Mouse (Mus musculus): ENCODE results near the gene Grb10. TPM values are rescaled to one million over a fixed set of nuclear protein-coding genes. Genes with fewer than 3 reads are reported as not detected.

Grb10 gene
- polyA plus RNA-seq, 1 experiment from 2014 or later, result 410 TPM

DNA sequence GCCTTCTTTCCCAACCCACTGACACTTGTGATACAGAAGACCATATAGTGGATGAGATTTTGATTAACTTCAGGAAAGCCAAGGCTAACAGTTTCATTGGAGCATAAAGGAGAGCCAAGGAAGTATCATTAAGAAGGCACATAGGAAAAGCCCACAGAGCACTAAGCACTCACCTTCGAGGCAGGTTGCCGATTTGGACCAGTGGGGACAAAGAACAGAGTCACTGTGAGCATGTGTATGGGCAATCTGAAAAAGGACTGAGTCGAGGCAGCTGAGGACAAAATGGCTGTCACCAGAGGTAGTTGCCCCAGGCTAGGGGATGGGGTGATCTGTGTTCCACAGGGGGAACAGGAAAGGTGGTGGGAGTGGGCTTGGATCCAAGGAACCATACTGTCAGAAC, 140.0 kb downstream of the Grb10 start:
- Histone ChIP-seq H3K4me3 (no peak overlapping the region), H3K9me3 (no peaks in the 10 kb centered on the region), H3K4me1 (replicated peaks) (0 out of 2 replicates have a peak, but pooled peaks cover 4% of the 10 kb centered on the region), H3K36me3 (no peaks in the 10 kb centered on the region), H3K27me3 (ENCODE audit: insufficient read depth, poor library complexity, severe bottlenecking) (no peaks in the 10 kb centered on the region), H3K27ac (no peak overlapping the region)
- 91% methylated on average over 3 of the region's 3 CpGs for WGBS
- DNase-seq (ENCODE audit: low spot score), result no peak

DNA sequence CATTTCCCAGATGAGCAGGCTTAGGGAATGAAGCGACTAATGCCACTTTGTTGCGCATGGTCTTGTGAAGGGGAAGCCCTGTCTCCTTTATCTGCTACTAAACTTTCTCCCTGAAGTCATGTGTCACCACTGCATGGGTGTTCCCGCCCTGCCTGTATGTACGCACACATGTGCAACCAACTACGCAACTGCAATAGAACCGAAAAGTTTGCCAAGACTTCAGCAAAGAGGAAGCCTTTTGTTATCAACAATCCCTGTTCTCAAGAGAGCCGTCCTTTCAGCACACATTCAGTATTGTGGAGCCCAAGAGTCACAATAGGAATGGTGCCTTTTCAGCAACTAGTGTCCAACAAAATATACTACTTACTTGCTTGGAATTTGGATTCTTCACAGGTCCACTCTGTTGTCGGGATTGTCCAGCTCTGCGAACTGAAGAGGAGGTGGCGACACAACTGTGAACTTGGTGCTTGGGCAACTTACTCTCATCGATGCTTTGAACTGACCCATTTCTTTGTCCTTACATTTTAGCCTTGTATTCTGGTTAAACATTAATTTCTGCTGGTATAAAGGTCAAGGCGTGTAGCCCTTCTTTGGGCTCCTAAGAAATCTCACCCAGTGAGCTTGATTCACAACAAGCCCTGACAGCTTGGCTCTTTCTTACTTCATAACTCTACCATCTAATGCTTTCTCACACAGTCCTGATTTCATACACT, 140.7 kb downstream of the Grb10 start, which contains the start of gene Ddc:
Gene Ddc (minus strand): TSS at position 500 of the 713 bp plus-strand sequence.
- H3K4me1 ChIP-seq (replicated peaks), result 0 out of 2 replicates have a peak, but pooled peaks cover 10% of the 10 kb centered on the region
- no peak for DNase-seq (ENCODE audit: low spot score)
- 85% methylated on average over 12 of the region's 12 CpGs for WGBS
- no peak within 1 kb of the TSS for H3K27ac ChIP-seq
- no peaks in the 10 kb centered on the region for H3K27me3 ChIP-seq (ENCODE audit: insufficient read depth, poor library complexity, severe bottlenecking)
- H3K4me3 ChIP-seq, result no peak within 1 kb of the TSS
- no peaks in the 10 kb centered on the region for H3K9me3 ChIP-seq
- no peaks in the 10 kb centered on the region for H3K36me3 ChIP-seq

DNA sequence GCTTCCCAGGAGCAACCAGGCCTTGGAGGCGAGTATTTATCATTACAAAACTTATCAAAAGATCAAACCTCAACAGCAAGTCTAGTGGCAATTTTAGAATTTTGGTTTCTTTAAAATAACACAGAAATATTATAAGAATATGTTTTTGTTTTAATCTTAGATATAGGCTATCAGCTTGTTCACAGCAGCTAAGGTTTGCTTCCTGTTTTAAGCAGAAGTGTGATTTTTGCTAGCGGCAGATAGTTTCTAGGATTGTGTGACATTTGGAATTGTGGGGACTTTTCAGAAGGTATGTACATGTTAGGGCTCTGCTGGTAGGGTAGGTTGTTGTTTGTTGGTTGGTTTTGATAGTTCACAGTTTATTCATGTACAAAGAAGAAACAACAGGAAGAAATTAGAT, 143.0 kb downstream of the Grb10 start:
- DNase-seq (ENCODE audit: low spot score), result no peak
- 88% methylated on average over 2 of the region's 2 CpGs for WGBS
- Histone ChIP-seq H3K27ac (no peak overlapping the region), H3K36me3 (no peaks in the 10 kb centered on the region), H3K27me3 (ENCODE audit: insufficient read depth, poor library complexity, severe bottlenecking) (no peaks in the 10 kb centered on the region), H3K4me1 (replicated peaks) (peaks cover 13% of the 10 kb centered on the region), H3K9me3 (no peaks in the 10 kb centered on the region), H3K4me3 (no peak overlapping the region)

DNA sequence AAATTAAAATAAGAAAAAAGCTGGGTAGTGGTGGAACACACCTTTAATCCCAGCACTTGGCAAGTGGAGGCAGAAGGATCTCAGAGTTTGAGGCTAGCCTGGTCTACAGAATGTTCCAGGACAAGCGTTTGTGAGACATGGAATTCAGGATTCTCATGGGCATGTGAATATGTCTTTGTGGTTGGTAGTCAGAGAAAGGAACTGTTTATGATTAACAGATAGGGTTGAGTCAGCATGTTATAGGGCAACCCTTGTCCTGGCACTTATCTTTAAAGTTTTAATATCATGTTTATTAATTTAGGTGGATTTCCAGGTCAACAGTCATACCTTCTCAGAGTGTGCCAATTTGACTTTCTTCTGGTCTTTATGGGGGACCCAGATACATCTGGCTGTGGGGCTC, 144.7 kb downstream of the Grb10 start:
- Histone ChIP-seq H3K27me3 (ENCODE audit: insufficient read depth, poor library complexity, severe bottlenecking) (peaks cover under 1% of the 10 kb centered on the region; the same call in 1 of the 2 replicates), H3K9me3 (no peaks in the 10 kb centered on the region), H3K4me3 (no peak overlapping the region), H3K36me3 (no peaks in the 10 kb centered on the region), H3K4me1 (replicated peaks) (peaks cover 29% of the 10 kb centered on the region), H3K27ac (no peak overlapping the region)
- no peak for DNase-seq (ENCODE audit: low spot score)
- WGBS, result 91% methylated on average over 1 of the region's 1 CpGs

DNA sequence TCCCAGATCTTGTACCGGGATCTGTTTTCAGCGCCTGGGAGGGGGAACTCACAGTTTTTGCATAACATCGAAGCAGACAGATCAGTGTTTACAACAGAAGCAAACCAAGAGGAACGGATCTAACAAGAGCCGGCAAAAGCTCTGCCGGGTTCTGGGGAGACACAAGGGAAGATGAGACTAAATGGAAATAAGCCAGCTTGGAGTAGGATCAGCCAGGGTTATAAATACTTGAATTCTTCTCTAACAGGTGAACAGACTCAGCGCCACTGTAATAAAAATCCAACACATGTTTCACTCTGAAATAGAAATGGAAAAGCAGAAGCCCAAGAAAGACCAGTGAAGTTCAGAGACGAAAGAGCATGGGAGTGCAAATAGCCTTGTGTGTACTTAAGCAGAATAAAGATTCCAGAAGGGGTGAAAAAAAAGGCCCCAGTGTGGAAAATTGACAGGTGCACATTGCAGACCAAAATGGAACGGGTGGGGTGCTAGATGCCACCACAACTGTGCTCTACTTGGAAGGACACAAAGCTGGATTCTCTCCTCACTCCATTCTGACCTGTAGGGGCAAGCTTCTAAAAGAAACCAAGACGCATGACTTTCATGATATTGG, 145.4 kb downstream of the Grb10 start:
- Histone ChIP-seq H3K36me3 (no peaks in the 10 kb centered on the region), H3K4me3 (no peak overlapping the region), H3K27ac (0 out of 2 replicates have a peak overlapping the region, but pooled peaks have one; percentile 5), H3K9me3 (no peaks in the 10 kb centered on the region), H3K27me3 (ENCODE audit: insufficient read depth, poor library complexity, severe bottlenecking) (peaks cover 4% of the 10 kb centered on the region; the same call in 1 of the 2 replicates), H3K4me1 (replicated peaks) (peaks cover 36% of the 10 kb centered on the region)
- 57% methylated on average over 10 of the region's 10 CpGs for WGBS
- DNase-seq (ENCODE audit: low spot score), result no peak

DNA sequence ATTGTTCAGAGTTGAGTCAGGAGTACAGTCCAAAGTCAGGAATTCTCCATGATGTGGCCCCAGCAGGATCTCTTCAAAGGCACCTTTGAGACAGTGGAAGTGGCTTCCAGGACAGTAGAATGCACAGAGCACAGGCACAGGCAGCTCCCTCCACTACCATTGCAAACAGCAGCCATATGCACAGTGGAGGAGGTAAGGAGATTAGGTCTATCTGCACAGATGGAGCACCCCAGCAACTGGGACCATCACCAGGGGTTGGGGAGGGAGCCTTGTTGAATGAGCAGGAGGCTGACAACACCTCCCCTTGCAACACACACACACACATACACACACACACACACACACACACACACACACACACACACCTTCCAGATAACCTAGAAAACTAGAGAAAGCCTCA, 146.7 kb downstream of the Grb10 start:
- no peak overlapping the region for H3K4me3 ChIP-seq
- H3K36me3 ChIP-seq, result no peaks in the 10 kb centered on the region
- no peaks in the 10 kb centered on the region for H3K9me3 ChIP-seq
- H3K27ac ChIP-seq, result peak overlapping the region; percentile 17; the same call in 1 of the 2 replicates
- H3K27me3 ChIP-seq (ENCODE audit: insufficient read depth, poor library complexity, severe bottlenecking), result peaks cover 4% of the 10 kb centered on the region; the same call in 1 of the 2 replicates
- peaks cover 46% of the 10 kb centered on the region for H3K4me1 ChIP-seq (replicated peaks)
- DNase-seq (ENCODE audit: low spot score), result no peak

DNA sequence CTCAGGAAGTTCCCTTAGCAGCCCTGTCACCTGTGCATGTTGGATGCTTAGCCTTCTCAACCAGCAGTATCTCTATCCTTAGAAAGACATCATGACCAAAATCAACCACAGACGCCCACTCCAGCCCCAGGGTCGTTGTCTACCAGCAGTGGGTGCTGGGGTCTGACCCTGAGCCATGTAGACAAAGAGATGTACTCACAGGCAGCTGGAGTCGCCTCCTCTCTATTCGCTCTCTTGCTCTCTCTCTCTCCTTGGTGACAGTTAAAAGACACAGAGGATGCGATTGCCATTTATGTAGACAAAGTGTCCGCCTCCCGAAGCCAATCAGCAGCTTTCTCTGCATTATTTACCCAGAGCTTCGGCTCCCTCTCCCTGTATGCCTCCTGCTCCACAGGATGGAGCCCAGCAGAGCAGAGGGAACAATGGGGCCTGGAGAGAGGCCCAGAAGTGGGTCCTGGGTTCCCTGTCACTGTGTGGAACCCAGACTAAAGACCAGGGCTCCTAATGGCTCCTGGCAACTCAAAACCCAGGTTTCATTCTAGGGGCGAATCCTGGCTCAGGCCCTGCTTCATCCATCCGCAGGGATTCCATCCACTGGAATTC, 148.2 kb downstream of the Grb10 start:
- Histone ChIP-seq H3K4me3 (peak overlapping the region; percentile 18; the same call in 1 of the 2 replicates), H3K36me3 (no peaks in the 10 kb centered on the region), H3K27me3 (ENCODE audit: insufficient read depth, poor library complexity, severe bottlenecking) (peaks cover 4% of the 10 kb centered on the region; the same call in 1 of the 2 replicates), H3K9me3 (no peaks in the 10 kb centered on the region), H3K27ac (peak overlapping the region; percentile 84), H3K4me1 (replicated peaks) (peaks cover 61% of the 10 kb centered on the region)
- WGBS, result 47% methylated on average over 10 of the region's 10 CpGs
- DNase-seq (ENCODE audit: low spot score), result no peak

DNA sequence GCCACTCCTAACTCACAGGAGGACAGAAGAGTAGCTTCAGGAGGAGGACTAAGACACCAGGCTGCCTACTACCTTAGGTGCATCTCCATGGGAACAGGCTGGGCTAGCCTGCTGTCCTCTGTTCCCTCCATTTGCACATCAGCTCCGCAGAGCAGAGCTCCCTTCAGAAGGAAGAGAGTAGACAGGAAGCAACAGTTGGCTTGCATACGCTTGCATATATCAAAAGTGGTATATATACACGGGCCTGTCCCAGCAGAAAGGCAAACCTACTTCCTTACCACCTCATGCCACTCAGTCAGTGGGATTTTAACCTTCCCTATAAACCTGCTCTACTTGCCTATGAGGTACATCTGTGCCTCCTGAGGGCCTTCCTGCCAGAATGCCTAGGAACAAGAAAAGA, 149.8 kb downstream of the Grb10 start:
- Histone ChIP-seq H3K27me3 (ENCODE audit: insufficient read depth, poor library complexity, severe bottlenecking) (peaks cover 4% of the 10 kb centered on the region; the same call in 1 of the 2 replicates), H3K9me3 (no peaks in the 10 kb centered on the region), H3K27ac (peak overlapping the region; percentile 76), H3K4me1 (replicated peaks) (peaks cover 74% of the 10 kb centered on the region), H3K36me3 (no peaks in the 10 kb centered on the region), H3K4me3 (no peak overlapping the region)
- DNase-seq (ENCODE audit: low spot score), result no peak
- WGBS, result 86% methylated on average over 3 of the region's 3 CpGs

DNA sequence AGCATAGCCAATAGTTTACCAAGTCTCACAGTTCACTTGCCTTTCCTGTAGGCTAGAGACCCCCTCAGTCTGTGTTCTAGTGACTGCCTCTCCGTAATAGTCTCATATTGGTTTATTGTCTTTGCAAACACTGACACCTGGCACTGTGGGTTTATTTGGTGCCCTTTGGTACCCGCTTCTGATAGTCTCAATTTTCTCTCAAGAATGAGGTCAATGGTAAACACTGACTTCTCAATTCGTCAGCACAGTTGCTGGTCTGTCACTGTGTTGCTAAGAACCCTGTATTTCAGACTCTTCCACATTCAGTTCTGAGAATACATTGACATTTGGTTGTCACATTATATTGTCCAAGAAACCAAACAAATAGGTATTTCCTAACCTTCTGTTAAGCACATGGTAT, 150.4 kb downstream of the Grb10 start:
- WGBS, result 76% methylated on average over 3 of the region's 3 CpGs
- no peaks in the 10 kb centered on the region for H3K36me3 ChIP-seq
- no peak for DNase-seq (ENCODE audit: low spot score)
- no peaks in the 10 kb centered on the region for H3K9me3 ChIP-seq
- H3K27me3 ChIP-seq (ENCODE audit: insufficient read depth, poor library complexity, severe bottlenecking), result peaks cover 4% of the 10 kb centered on the region; the same call in 1 of the 2 replicates
- peaks cover 73% of the 10 kb centered on the region for H3K4me1 ChIP-seq (replicated peaks)
- H3K4me3 ChIP-seq, result no peak overlapping the region
- H3K27ac ChIP-seq, result peak overlapping the region; percentile 76; the same call in 1 of the 2 replicates

DNA sequence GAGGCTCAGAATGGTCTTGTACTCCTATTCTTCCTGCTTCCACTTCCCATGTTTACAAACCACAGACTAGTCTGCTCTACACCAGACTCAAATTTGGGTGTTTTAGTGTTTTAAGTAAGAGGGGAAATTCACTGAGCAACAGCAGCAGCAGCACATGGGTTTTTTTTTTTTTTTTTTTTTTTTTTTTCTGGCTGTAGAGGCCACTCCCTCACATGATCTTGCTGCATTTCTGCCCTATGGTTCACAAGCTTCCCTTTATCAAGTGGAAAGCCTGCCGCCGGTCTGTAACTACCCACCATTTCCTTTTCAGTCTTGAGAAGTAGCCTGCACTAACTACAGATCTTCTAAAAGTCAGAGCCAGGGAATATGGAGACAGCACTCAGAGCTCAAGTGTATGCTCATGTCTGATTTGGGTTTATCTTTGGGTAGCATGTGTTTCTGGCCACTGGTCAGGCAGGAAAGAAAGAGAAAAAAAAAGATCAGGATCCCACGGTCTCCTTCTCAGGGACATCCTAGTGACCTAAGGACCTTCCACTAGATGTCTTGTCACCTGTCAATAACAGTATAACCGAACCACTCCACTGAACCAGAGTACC, 152.0 kb downstream of the Grb10 start:
- Histone ChIP-seq H3K9me3 (no peaks in the 10 kb centered on the region), H3K27me3 (ENCODE audit: insufficient read depth, poor library complexity, severe bottlenecking) (peaks cover 4% of the 10 kb centered on the region; the same call in 1 of the 2 replicates), H3K27ac (peak overlapping the region; percentile 83), H3K4me1 (replicated peaks) (peaks cover 81% of the 10 kb centered on the region), H3K36me3 (no peaks in the 10 kb centered on the region), H3K4me3 (no peak overlapping the region)
- 39% methylated on average over 4 of the region's 4 CpGs for WGBS
- no peak for DNase-seq (ENCODE audit: low spot score)

DNA sequence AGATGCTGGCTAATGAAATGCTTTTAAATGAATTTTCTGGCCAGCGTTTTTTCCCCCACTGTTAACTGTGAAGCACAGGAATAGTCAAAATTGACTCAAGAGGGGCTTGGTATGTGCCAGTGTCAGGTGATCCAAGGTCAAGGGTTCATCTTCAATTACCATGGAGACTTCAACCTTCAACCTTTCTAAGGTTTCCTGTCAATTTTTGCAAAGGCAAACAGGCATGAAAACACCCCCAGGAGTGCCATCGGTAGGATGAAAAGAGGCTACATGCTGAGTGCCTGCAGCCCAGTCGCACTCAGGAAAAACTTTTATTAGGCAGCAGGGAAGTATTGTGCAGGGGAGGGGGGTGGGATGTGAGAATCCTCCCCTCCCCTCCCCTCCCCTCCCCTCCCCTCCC, 152.6 kb downstream of the Grb10 start:
- peak; percentile 68 for DNase-seq (ENCODE audit: low spot score)
- no peaks in the 10 kb centered on the region for H3K9me3 ChIP-seq
- H3K4me3 ChIP-seq, result no peak overlapping the region
- H3K27ac ChIP-seq, result peak overlapping the region; percentile 81
- 2% methylated on average over 3 of the region's 3 CpGs for WGBS
- peaks cover 4% of the 10 kb centered on the region; the same call in 1 of the 2 replicates for H3K27me3 ChIP-seq (ENCODE audit: insufficient read depth, poor library complexity, severe bottlenecking)
- peaks cover 87% of the 10 kb centered on the region for H3K4me1 ChIP-seq (replicated peaks)
- H3K36me3 ChIP-seq, result no peaks in the 10 kb centered on the region

DNA sequence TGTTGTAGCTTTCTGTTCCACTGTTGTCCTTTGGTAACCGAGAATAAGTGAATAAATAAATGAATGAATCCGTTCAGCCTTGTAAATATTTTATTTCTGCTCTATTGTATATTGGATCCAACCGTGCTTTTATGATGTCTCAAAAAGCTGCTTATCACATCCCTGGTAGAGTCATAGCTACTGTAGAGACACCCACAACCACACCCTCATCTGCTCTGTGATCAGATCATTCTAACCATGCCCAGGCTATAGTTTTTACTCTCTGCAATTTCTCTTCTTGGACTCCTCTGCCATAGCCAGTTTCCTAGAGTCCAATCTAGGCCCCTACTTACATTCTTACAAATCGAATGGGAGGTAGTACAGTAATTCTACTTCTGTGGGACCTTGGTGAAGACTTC, 153.2 kb downstream of the Grb10 start:
- Histone ChIP-seq H3K27ac (peak overlapping the region; percentile 81), H3K4me1 (replicated peaks) (peaks cover 87% of the 10 kb centered on the region), H3K27me3 (ENCODE audit: insufficient read depth, poor library complexity, severe bottlenecking) (peaks cover 4% of the 10 kb centered on the region; the same call in 1 of the 2 replicates), H3K36me3 (no peaks in the 10 kb centered on the region), H3K9me3 (no peaks in the 10 kb centered on the region), H3K4me3 (no peak overlapping the region)
- no peak for DNase-seq (ENCODE audit: low spot score)
- WGBS, result 79% methylated on average over 4 of the region's 4 CpGs
